Mouse (Mus musculus): Measurements from ENCODE around the gene Tgfb2. TPM values are rescaled to one million over a fixed set of nuclear protein-coding genes. Genes with fewer than 3 reads are reported as not detected.

Gene Tgfb2
- polyA plus RNA-seq (2017; shearing (Covaris generic)) = under 1 TPM in 1 of 2 experiments, not detected in 1; 0.29 TPM

DNA sequence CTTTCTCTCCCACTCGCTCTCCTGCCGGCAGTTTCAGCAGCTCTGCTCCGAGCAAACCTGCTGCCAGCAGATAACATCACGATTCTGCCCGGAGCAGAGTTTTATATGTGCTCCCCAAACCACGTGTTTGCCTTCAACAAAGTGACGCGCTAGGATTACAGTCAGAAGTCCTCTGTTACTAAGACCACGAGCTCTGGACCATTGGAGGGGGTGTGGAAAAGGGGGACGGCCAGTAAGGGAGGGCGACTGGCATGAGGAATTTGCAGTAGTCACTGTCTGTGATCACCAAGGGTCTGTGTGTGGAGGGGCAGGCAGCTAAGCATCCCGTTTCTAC, at the start of gene Tgfb2:
Gene Tgfb2 (minus strand): TSS at position 75 of the 334 bp plus-strand sequence.

DNA sequence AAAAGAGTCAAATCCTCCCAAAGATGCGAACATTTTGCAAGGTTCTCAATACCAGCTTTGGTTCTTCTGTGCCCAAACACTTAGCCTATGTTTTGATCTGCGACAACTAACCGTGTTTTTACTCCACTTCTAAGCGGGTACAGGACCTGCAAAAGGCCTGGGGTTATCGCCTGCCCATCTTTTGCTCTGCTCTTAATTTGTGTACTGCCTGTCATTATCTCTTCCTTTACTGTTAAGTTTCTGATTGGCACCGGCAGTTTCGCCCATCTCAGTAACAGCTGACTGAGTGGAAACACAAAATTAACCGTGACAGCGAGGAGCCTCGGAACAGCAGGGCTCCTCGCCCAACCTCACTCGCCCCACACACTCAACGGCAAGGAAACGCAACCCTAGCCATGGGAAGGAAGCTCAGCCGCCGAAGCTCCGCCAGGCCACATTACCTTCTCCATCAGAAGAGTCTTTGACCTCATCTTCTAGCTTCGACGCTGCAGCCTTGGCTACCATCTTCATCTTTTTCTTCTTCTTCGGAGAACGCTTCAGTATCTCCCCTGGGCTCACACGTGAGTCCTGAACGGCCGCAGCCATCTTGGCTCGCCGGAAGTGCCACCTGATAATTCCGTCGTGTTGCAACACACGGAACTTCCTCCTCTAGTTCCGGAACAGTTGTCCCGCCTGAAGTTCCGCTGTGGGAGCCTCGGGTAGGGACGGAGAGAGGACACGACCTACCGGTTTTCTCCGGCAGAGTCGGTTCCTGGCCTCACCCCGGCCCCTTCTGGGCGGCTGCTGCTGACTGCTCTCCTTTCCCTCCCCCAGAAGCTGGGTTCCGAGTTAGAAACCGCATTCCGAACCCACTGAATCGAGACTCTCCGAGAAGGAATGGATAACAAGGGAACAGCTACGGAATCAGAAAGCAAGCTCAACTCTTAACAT, 43.2 kb upstream of the Tgfb2 start, which contains the start of gene Rrp15:
Gene Rrp15 (minus strand): TSS at position 635 of the 930 bp plus-strand sequence.

Other genes with a start within 250 kb of the Tgfb2 start
- 10 to 100 TPM; 29.2 to 46.2 TPM for gene Rrp15, start 43.4 kb upstream of the Tgfb2 start, polyA plus RNA-seq (2017; shearing (Covaris generic))

Data from activated CD4-positive, CD25-positive, alpha-beta regulatory T cell (primary cell).